Comparison of ENCODE assay signal across 8 mouse cellular contexts in the genomic region with DNA sequence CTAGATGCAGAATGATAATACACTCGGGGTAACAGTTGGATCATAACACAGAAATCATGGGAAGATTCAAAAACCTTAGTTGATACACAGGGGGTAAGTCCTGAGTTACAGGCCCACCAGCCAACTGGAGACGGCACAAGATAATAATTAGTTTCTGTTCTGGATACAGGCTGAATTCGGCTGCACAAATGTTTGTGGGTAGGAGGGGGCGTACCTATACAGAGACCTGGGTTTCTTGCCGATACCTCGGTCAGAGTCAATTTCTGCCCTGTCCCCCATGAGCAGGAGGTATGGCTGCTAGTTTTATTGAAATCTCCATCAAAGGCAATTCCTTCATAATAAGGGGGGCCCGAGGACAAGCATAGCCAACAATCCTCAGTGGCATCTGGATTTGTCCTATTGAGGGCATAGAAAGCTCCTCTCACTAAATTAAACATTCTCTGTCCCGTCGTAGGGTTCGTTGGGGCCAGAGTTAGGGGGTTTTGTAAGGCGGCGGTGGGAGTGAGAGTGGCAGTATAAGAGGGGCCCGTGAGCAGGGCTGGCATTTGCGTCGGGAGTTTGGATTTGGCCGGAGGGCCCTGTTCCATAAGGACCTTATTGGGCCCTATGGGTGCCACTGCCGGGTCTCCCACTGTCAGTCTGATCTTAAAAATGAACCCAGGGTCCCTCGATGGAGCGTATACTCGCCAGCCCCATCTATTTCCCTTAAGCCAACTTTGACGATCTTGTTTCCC.
DNase-seq lines count a peak whose midpoint lies in the region; ATAC-seq and TF ChIP-seq lines count a peak whose summit lies in the region.
"Not testable (repeated sequence)": the region's sequence is repeated elsewhere in the genome, so short reads cannot be mapped to it uniquely, and the experiment has no call there.

No protein-coding gene starts in this region.

- ATAC-seq in forebrain, embryonic 11.5 days (replicated peaks; ENCODE audit: low FRiP score); kidney, postnatal 0 days (replicated peaks; ENCODE audit: low FRiP score, low read depth); liver, postnatal 0 days; stomach, postnatal 0 days (ENCODE audit: low FRiP score, low TSS enrichment): not testable (repeated sequence)
- ATAC-seq in hindbrain, embryonic 11.5 days (ENCODE audit: low FRiP score): 0 out of 2 replicates have a peak, but pooled peaks have one; percentile 18

- TF ChIP-seq POLR2A in brain, embryonic 14.5 days (IDR thresholded peaks at IDR 0.05; ENCODE audit: borderline replicate concordance, extremely low read depth, insufficient read depth, insufficient read length, poor library complexity, severe bottlenecking): not testable (repeated sequence)

- H3K27ac ChIP-seq in forebrain, embryonic 11.5 days (ENCODE audit: low read depth, low read length); hindbrain, embryonic 11.5 days (ENCODE audit: low read depth, low read length); kidney, postnatal 0 days; liver, postnatal 0 days (ENCODE audit: low read depth); stomach, postnatal 0 days (replicated peaks): not testable (repeated sequence)

- H3K36me3 ChIP-seq in forebrain, embryonic 11.5 days (ENCODE audit: control insufficient read depth, insufficient read depth, low read length); hindbrain, embryonic 11.5 days (ENCODE audit: control insufficient read depth, insufficient read depth, low read length); kidney, postnatal 0 days (ENCODE audit: insufficient read depth, low read length); liver, postnatal 0 days (replicated peaks; ENCODE audit: insufficient read depth, low read length); stomach, postnatal 0 days (ENCODE audit: control insufficient read depth, insufficient read depth, low read length): not testable (repeated sequence)

- H3K27me3 ChIP-seq in forebrain, embryonic 11.5 days (ENCODE audit: control insufficient read depth, insufficient read depth, low read length); hindbrain, embryonic 11.5 days (ENCODE audit: control insufficient read depth, insufficient read depth, low read length); kidney, postnatal 0 days (ENCODE audit: insufficient read depth, low read length); liver, postnatal 0 days (ENCODE audit: insufficient read depth, low read length); stomach, postnatal 0 days (ENCODE audit: control insufficient read depth, insufficient read depth, low read length): not testable (repeated sequence)

- H3K4me3 ChIP-seq in forebrain, embryonic 11.5 days (ENCODE audit: low read depth, low read length); hindbrain, embryonic 11.5 days (ENCODE audit: low read depth, low read length); kidney, postnatal 0 days (replicated peaks; ENCODE audit: low read depth, low read length); liver, postnatal 0 days (ENCODE audit: low read depth, low read length); stomach, postnatal 0 days (ENCODE audit: low read depth, low read length): not testable (repeated sequence)

- H3K4me2 ChIP-seq in forebrain, embryonic 11.5 days (ENCODE audit: low read depth, low read length, severe bottlenecking); hindbrain, embryonic 11.5 days (replicated peaks; ENCODE audit: low read depth, low read length); kidney, postnatal 0 days (ENCODE audit: low read length); liver, postnatal 0 days (ENCODE audit: low read depth, low read length); stomach, postnatal 0 days (replicated peaks; ENCODE audit: low read depth): not testable (repeated sequence)

- 76% methylated on average over 21 of the region's 21 CpGs for WGBS in forebrain, embryonic 11.5 days
- 75% methylated on average over 21 of the region's 21 CpGs for WGBS in hindbrain, embryonic 11.5 days
- 77% methylated on average over 21 of the region's 21 CpGs for WGBS in kidney, postnatal 0 days
- 71% methylated on average over 21 of the region's 21 CpGs for WGBS in liver, postnatal 0 days (ENCODE audit: insufficient replicate concordance)
- WGBS in stomach, postnatal 0 days: 76% methylated on average over 21 of the region's 21 CpGs

- not testable (repeated sequence) for TF ChIP-seq EP300 in liver, postnatal 0 days (IDR thresholded peaks at IDR 0.05; ENCODE audit: low read depth); stomach, postnatal 0 days (optimal IDR thresholded peaks at IDR 0.05)

- peak; percentile 9 for DNase-seq in 3134 (ENCODE audit: extremely low read depth, insufficient read length, low spot score)
- peak; percentile 0 for DNase-seq in brain, embryonic 14.5 days (ENCODE audit: low read depth)
- DNase-seq in forebrain, embryonic 11.5 days (ENCODE audit: low spot score): peak; percentile 51
- DNase-seq in hindbrain, embryonic 11.5 days (ENCODE audit: low spot score): not testable (repeated sequence)
- DNase-seq in kidney, postnatal 0 days (ENCODE audit: low spot score): peak; percentile 0
- DNase-seq in liver, postnatal 0 days: peak; percentile 17
- peak; percentile 19 for DNase-seq in neural tube, embryonic 10.5 days (ENCODE audit: extremely low spot score, low spot score)
- peak; percentile 17 for DNase-seq in stomach, postnatal 0 days (ENCODE audit: low spot score)

- peaks cover 54% of the 10 kb centered on the region for H3K9me3 ChIP-seq in forebrain, embryonic 11.5 days (ENCODE audit: control insufficient read depth, low read length)
- peaks cover 50% of the 10 kb centered on the region for H3K9me3 ChIP-seq in hindbrain, embryonic 11.5 days (ENCODE audit: control insufficient read depth, low read length)
- peaks cover 56% of the 10 kb centered on the region for H3K9me3 ChIP-seq in kidney, postnatal 0 days (replicated peaks; ENCODE audit: low read length)
- H3K9me3 ChIP-seq in liver, postnatal 0 days (ENCODE audit: low read length): peaks cover 49% of the 10 kb centered on the region
- peaks cover 51% of the 10 kb centered on the region for H3K9me3 ChIP-seq in stomach, postnatal 0 days (ENCODE audit: control insufficient read depth, low read length)

- not testable (repeated sequence) for H3K4me1 ChIP-seq in forebrain, embryonic 11.5 days (replicated peaks; ENCODE audit: control insufficient read depth, insufficient read depth, low read length); hindbrain, embryonic 11.5 days (replicated peaks; ENCODE audit: control insufficient read depth, insufficient read depth, low read length); kidney, postnatal 0 days (replicated peaks; ENCODE audit: insufficient read depth, low read length); liver, postnatal 0 days (ENCODE audit: insufficient read depth); stomach, postnatal 0 days (replicated peaks; ENCODE audit: control insufficient read depth, insufficient read depth)

- TF ChIP-seq CTCF in brain, embryonic 14.5 days (IDR thresholded peaks at IDR 0.05; ENCODE audit: borderline replicate concordance, extremely low read depth, insufficient read depth, insufficient read length); kidney, postnatal 0 days (IDR thresholded peaks at IDR 0.05; ENCODE audit: low read depth); liver, postnatal 0 days (IDR thresholded peaks at IDR 0.05; ENCODE audit: low read depth); stomach, postnatal 0 days (IDR thresholded peaks at IDR 0.05; ENCODE audit: low read depth): not testable (repeated sequence)

- H3K9ac ChIP-seq in forebrain, embryonic 11.5 days (ENCODE audit: low read length); hindbrain, embryonic 11.5 days (ENCODE audit: low read depth, low read length); kidney, postnatal 0 days (ENCODE audit: low read depth, low read length); liver, postnatal 0 days (replicated peaks); stomach, postnatal 0 days (ENCODE audit: low read length): not testable (repeated sequence)
